Mouse (Mus musculus) adrenal gland, postnatal 14 days (tissue): Measurements from ENCODE around the gene Ptprg. TPM values are rescaled to one million over a fixed set of nuclear protein-coding genes. Genes with fewer than 3 reads are reported as not detected.
"Not testable (repeated sequence)": the region's sequence is repeated elsewhere in the genome, so short reads cannot be mapped to it uniquely, and the experiment has no call there.

ENCODE experiments used
- DNase-seq: peaks from one replicate; pipeline ENCODE4 v3.0.0; 2021; ENCODE audit warnings: mixed read lengths
- total RNA-seq: library from RNA; stranded (reverse); gene quantifications from 2 replicates; pipeline ENCODE4 v1.2.3, GENCODE M21; 2021

The Ptprg gene
- total RNA-seq, 1 experiment from 2014 or later, result 99.9 TPM

DNA sequence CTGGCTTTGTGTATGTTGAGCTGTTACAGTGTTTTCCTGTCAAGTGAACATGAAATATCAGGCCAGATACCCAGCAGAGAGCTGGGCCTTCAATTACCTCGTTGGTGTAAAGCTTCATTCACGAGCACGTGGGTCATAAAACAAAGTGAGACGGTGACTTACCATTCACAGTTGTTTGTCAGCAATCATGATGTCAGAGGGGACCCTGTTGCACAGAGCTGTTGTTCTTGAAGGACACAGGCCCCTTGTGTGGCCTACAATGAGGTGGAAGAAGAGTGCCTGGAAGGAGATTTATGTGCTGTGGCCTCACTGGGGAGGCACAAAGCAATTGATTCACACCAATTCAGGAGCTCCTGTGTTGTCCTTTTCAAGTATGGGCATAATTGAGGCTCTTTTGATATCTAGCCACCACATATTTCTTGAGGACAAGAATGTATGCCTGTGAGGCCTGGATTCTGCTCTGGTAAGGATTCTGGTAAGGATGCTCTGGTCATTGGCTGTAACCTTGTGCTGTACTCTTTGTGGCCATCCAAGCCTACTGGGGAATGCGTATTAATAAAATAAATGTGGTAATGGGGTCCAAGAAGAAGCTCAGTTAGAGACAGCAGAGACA lies 503.7 kb downstream of the Ptprg start:
- DNase-seq, result no peak

DNA sequence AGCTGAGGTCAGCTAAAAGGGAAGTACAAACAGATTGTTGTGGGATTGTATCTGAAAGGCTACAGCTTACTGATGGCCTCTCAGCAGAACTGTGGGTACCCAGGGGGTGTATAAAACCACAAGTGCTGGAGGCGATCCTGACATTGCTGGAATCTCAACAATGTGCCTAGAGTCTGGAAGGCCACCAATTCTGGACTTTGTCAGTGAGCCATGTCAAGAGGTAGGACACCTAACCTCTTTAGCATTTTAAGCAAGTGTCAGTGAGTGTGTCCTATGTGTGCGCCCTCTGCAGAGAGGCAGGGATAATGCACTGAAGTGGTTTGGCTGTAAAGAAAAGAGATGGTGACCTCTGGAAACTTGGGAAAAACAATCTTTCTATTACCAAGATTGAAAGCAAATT lies 504.5 kb downstream of the Ptprg start:
- DNase-seq, result no peak

DNA sequence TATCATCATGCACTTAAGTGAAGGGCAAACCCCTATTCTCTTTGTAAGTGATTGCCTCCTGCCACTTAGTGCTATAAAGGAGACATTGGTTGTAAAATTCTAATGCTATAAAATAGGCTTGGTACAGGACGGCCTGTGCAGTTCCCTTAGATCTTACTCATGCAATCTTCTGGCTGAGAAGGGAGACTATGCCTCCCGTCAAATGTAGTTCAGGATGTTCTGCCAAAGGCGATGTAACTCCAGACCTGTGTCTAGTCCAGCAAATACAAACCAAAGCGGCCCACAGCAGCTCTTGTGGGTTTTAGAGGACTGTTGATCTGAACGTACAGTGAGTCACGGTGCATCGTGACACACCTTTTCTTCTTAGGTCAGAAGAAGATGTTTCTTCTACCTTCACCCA lies 505.8 kb downstream of the Ptprg start:
- DNase-seq, result peak; percentile 10

DNA sequence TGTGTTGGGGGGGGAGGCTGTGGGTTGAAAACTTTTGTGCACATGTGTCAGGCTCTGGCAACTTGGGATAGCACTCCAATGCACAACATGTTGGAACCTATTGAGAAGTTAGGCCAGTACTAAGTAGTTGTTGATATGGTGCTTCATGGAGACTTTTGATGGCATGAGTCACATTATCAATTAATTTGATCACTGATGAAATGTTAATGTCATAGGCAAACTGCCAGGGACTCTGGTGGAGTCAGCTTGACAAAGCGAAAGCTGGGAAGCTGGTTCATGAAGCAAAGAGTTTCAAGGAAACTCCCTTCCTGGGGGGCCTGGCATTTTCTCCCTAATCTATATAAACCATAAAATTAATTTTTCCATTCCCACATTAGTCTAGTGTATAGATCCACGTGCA lies 508.0 kb downstream of the Ptprg start:
- DNase-seq, result not testable (repeated sequence)

DNA sequence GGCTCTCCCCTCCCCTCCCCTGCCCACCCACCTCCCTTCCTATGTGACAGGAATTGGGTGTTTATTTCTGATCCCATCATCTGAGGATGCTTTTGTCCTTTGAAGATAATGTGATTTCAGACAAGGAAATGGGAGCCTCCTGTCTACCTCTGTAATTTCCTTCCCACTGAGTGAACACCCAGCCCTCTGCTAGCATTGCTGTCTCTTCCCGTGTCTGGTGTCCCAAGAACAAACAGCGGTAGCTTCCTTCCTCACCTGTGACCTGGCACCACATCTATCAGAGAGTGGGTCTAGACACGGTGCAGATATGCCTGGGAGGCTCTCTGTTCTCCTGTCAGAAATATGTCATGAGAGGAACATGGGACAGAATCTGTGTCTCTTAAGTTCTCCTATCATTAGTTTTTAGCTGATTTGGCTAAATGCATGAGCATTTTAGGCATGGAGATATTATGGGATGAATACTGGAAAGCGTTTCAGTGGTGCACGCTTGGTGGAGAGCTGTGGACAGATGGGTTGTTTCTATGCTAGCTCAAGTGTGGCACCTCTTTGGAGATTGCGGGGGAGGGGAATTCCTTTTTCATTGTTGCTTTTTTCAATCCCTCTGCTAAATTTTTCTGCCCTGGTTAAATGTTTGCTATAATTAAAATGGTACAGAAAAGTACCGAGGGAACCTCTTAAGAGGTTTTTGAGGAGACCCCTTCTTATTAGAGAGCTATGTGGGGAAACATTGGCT lies 509.5 kb downstream of the Ptprg start:
- peak; percentile 21 for DNase-seq

DNA sequence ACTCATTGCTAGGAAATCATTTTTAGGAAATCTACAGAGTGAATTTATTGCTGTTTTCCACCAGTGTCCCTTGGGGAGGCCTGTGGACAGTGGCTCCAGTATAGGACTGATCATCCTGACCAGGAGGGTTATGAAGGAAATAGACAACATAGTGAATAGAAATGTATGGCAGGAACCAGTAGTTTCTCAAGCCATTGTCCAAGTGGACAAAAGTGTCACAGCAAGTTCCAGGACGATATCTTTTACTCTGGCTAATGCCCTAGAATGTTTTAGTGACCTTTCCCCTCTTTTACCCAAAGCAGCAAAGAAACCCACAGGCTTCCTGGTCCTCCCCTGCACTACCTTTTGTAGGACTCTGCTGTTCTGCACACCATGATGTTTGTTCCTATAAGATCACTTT lies 511.7 kb downstream of the Ptprg start:
- DNase-seq, result no peak

DNA sequence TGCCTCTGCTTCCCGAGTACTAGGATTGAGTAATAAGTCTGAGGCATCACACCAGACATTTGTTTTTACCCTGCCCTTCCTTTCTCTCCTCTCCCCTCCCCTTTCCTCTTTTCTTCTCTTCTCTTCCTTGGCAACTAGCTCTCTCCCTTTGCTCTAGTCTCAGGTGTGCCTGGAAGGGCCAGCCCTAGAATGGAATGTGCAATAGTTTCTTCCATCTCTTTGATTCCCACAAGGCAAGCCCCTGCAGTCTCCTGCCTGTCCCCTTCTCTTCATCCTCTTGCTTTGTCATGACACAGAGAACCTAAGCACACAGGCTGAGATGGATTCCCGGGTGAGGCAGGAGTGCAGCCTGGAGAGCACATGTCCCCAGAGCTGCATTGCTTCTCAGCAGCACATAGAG lies 512.4 kb downstream of the Ptprg start:
- DNase-seq, result no peak

DNA sequence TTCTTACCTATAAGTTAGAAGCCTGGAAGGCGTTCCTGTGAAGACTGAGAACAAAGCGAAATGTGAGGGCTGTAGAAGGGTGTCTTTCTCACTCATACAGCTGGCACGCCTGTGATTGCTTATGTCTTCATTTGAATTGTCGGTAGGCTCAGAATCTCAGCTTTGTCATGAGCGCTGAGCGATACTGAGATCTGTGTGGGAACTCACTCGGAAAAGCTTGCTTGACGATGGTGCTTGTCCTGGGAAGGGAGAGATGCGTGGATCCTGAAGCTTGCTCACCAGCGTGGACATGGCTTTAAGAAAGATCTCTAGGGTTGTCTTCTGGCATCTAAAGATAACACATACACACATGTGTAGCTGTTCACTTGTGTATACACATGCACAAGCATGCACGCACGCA lies 516.4 kb downstream of the Ptprg start:
- DNase-seq, result no peak

DNA sequence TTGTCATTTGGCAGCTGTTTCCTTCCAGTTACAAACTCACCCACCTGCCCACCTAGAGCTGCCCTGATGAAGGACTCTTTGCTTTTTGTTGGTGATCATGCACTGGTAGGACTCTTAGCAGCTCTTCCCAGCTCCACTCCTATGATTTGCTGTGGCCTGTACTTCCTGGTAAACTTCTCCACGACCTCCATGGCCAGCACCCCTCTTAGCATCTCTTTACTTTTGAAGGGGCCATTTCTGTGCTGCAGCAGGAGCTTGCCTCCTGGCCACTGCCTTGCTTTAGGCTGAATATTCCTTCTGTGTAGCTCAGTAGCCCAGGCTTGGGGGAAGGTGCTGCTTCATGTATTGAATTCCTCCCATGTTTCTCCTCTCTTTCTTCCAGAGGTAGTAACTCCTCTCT lies 517.0 kb downstream of the Ptprg start:
- no peak for DNase-seq

DNA sequence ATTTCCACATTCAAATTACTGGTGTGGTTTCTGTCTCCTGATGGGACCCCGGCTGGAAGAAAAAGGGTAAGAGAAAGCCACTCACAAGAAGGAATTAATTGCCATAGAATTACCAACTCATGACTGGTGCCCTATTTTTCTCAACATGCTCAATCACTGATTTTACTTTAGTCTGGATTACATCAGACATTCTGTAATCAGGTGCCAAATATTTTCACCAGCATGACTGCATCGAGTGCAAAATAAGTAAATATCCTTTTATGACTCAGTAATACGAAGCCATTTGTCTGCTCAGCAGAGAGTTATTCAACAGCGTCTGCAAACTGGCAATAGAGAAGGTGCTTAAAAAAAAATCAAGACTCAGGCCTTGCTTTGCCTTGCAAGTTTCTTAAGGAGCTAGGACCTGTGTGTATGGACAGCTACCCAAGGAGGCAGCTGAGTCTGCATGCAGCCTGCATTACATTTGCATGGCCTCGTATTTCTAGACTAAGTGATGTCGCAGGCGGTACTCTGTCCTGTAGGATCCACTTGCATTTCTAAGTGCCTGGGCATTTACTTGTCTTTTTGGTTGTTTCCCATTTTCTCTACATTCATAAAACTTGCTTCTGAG lies 517.6 kb downstream of the Ptprg start:
- no peak for DNase-seq

DNA sequence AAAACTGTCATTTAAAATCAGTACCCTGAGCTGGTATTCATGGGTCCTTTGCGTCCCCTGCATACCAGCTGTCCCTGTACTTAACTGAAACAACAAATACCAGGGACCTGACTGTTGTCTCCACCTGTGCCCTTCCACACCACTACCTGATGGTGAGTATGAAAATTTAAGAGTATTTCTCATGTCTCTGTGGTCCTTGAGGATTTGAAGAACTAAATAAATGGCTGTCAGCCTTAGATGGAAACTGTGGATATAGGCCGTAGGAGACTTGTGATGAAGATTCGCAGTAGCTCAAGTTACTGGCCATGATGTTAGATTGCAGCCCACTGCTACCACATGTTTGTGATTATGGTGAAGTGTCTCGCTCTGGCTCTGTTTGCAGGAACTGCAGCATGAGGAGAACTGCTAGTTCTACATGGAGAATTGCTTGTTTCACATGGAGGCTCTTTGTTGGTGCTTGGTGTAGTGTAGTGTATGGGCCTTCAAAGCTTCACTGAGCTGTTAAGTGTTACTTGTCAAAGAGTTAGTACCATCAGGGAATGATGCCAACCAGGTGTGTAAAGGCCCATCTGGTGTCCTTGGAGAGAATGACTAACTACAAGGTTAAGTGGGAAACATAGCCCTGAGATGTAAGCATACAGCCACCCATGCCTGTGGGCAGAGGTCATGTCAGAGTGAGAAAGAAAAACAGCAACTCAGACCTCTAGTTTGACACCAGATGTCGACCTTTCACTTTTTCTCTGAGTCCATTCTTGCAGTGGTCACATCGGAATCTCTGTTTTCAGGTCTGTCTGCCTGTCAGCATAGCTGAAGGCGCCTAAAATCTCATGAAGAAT lies 518.9 kb downstream of the Ptprg start:
- no peak for DNase-seq

DNA sequence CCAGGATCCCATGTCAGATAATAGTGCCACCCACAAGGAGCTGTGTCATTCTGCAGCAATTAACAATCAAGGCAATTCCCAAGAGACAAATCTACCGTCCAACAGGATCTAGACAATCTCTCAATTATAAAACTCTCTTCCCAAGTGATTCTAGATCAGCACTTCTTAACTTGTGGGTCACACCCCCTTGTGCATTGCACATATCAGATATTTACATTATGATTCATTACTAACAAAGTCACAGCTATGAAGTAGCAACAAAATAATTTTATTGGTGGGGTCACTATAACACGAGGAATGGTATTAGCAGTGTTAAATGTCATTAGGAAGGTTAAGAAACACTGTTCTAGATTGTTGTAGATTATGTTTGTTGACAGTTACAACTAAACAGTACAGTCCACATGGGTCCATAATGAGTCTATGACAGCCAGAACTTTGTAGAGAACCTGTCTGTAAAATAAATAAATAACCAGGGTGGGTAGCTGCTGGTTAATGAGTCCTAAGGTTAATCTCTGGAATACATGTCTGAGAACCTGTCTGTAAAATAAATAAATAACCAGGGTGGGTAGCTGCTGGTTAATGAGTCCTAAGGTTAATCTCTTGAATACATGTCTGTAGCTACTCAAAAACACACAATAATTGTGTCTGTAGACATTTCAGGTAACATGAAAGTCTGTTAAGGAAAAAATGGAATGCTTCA lies 520.2 kb downstream of the Ptprg start:
- no peak for DNase-seq

DNA sequence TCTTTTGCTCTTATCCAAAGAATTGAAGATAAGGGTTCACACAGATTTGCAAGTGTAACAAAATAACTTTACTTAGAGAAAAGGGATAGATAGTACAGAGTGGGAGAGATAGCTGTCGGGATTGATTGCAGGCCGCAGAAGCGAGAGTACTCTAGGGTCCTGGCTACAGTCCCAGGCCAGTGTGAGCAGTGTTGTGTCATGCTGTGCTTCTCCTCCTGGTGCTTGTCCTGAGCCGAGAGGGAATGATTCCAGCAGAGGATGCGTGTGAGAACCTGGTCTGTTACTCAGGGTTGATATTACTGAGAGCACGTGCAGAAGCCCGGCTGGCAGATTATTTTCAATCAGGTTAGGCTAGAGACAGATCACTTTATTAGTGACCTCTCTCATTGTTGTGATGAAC lies 523.9 kb downstream of the Ptprg start:
- no peak for DNase-seq

DNA sequence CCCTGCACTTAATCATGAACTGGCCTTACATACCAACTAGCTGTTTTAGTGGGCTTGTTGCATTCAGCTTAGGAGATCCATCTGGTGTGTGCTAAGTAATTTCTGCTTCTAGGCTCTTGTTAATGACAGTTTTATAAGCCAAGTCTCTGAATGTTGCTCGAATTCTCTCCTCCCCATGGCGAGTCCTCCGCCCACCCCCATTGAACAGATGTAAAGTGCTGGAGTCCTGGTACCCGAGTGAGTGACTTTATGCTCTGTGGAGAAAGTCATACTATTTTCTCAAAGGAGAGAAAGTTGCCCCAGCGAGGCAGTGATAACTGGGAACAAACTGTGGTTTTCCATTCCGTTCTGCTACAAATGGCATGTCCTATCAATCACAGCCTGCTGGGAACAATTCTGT lies 525.9 kb downstream of the Ptprg start:
- no peak for DNase-seq

DNA sequence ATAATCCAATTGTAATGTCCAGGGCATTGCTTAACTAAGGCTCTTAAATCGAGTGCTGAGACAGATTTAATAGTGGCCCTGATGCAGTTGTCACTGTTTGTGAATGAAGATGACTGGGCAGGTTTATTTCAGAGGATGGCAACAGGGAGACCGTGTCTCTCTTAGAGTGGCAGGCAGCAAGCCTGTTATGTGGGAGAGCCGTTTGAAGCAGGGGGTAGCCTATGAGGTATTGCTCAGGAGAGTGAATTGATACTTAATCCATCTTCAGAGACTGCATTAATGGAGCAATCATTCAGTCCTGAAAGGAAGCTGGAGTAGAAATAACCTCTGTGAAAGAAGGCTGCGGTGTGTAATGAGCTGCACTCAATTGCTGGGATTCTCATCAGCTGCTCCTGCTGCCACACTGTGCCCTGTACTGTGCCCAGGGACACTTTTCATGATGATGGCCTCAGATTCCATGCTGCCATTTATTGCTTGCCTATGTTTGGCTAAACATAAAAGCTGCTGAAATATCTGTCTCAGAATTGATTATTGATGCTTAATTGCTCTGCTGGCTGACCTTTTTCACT lies 526.6 kb downstream of the Ptprg start:
- DNase-seq, result no peak

DNA sequence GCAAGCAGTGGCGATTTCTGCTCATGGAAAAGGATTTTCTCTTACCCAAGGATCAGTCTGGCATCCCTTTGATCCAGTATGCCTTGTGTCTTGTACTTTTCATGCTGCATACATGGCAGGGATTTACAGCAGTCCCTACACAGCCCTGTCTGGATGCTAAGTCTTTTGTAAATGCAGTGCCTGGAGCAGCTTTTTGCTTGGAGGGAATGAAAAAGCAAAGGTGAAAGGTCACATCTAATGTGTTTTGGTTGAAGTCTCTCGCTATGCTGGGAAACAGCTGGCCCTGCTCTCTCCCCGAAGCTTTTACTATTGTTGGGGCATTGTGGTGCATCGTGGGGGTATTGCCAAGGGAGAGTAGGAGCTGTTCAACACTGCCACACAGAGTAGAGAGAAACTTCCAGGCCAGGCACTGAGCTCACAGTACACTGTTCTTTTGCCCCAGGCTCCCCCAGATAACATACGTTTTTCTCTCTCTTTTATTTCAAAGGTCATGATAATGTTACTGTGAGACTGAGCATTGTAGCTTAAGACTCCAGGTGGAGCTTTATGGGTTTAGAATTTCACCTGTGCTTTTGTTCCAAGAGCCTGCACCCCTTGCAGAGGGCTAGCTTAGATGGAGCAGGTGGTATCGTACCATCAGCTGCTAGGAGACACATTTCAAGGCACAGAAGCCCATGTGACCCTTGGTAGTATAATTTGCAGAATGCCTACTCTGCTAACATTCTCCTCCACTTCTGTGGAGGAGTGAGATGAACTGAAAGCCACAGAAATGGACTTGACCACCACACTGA lies 529.0 kb downstream of the Ptprg start:
- no peak for DNase-seq

DNA sequence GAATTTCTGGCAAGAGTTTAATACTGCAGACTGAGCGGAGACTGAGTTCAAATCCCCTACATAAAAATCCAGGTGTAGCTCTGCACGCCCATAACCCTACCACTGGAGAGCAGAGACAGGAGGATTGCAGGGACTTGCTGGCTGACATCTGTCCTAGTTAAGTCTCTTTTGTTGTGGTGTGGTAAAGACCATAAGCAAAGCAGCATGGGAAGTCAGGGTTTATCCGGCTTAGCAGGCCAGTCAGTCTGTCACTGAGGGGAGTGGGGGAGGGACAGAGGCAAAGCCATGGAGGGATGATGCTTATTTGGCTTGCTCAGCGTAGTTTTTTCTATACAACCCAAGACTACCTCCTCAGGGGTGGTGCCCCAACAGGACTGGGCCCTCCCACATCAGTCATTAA lies 530.7 kb downstream of the Ptprg start:
- DNase-seq, result no peak

DNA sequence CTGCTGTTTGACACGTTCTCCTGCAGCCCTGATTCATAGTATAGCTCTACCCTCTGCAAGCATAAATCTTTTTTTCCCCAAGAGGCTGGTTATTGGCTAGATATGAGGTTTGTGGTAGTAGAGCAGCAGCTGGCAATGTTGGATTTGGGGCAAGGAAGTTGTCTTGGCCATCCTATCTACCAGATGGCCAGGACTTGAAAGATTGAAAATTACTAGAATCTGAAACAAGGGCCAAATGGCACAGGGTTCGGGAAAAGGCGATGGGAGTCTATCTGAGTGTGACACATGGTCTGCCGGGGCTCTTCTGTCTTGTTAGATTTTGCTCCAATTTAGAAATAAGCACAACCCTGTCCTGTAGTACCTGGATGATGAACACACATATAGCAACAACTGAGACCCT lies 531.7 kb downstream of the Ptprg start:
- DNase-seq, result no peak

DNA sequence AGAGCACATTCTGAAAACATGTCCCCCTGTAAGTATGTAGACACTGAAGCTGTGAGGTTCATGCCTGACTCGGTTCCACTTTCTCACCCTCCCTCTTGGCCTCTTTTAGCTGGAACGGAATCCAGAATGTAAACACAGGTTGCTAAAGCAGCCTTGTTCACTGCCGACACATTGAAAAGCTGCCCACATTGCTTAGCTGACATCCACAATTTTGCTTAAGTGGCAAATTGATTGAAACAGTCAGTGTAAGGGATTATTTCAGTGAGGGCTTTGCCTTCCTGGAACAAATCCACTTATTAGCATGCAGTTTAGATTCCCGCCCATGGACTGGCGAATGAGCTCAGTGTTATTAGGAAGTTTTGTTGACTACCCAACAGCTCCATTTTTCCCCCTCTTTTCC lies 532.8 kb downstream of the Ptprg start:
- no peak for DNase-seq

DNA sequence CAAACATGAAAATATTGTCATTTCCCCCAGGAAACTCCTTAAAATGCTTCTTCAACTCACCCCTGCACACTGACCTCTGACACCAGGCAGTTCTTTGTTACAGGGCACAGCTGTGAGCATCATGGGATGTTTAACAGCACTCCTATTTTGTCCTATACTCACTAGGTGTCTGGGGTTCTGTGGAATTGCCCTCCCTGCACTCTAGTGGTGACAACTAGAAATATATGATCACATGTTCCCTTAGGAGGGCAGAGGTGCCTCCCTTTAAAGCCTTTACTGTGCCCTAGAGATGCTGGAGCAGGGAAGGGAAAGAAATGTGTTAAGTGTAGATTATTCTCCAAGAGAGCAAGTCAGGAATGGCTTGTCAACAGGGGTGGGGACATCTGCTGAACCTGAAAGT lies 536.6 kb downstream of the Ptprg start:
- no peak for DNase-seq

DNA sequence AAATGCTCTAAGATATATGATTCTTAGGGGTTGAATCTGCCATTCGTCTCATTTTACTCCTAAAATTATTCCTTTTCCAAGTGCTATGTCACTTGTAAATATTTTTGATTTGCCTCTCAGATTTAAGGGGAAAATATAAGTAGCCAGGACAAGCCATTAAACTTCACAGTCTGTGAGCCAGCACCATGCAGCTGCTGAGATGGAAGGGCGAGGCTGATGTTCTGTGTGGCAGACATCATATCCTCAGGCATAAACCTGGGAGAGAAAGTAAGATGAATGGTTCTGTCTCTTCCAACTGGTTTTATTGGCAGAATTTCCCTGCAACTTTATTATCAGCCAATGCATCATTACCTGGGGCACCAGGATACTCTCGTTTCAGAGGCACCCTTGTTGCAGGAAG lies 538.4 kb downstream of the Ptprg start:
- DNase-seq, result no peak
